Mouse (Mus musculus) kidney, adult 8-10 months (tissue): ENCODE data around the gene D630003M21Rik.

Source experiments
- DNase-seq, 2 experiments: peaks; one replicate each; pipeline ENCODE4 v3.0.0; 2022

The D630003M21Rik gene

DNA sequence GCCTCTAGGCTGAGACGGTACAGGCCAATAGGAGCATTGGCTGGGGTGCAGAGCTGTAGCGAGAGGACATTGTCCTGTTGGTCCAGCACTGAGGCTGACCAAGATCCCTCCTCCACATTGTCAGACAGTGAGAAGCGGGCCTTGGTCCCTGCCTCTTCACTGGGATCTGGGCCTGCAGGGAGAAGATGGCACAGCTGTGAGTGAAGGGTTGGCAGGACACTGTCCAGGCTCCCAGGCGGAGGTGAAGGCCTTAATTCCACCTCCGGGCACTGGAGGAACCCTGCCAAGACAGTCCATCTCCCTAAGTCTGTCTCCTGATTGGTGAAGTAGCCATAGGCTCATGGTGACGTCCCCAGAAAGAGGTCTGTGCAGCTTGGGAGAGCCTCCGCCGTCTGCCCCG lies 90.2 kb downstream of the D630003M21Rik start:
- DNase-seq = no peak

- DNase-seq = no peak
These were observed 91.3 kb downstream of the D630003M21Rik start for GRCm38 (mm10) chr2:158137771-158138170.

- peak; percentile 64 to 74 for DNase-seq
These were observed 92.8 kb downstream of the D630003M21Rik start for GRCm38 (mm10) chr2:158136205-158136604.

GRCm38 (mm10) chr2:158133050-158133449 lies 96.0 kb downstream of the D630003M21Rik start:
- DNase-seq = no peak
